8 mouse cellular contexts compared by ENCODE assay signal in the genomic region with DNA sequence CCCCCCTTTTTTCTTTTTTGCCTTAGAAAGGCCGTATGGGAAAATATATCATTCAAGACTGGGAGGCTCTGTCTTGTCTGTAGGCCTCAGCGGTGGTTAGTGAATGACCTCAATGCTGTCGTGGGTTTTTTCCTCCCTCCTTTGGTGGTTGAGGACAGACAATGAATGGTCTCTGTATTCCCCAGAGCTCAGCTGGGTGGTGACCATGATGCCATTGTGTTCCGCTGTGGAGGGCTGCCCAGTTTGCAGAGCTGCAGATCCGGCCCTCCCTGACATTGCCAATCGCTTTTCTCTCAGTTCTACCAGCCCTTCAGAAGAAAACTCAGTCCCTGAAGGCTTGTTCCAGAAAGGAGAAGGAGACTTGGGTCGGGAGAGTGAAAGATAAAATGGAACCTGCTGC. TPM values are rescaled to one million over a fixed set of nuclear protein-coding genes. Genes with fewer than 3 reads are reported as not detected.
A peak's percentile ranks its signal among the peaks of the same experiment; 100 is the strongest.
DNase-seq lines count a peak whose midpoint lies in the region; ATAC-seq and TF ChIP-seq lines count a peak whose summit lies in the region.
"Had no signal": no experiment of that assay in that cellular context is flagged by ENCODE, and none has a peak within 500 bp of the region (broad histone marks: within the 10 kb centered on the region; RNA-seq: fewer than 3 reads in every experiment).

No protein-coding gene starts in this region.

- no peaks in the 10 kb centered on the region for H3K9me3 ChIP-seq in forebrain, postnatal 0 days (ENCODE audit: low read length)
- H3K9me3 ChIP-seq in heart, embryonic 12.5 days (replicated peaks) = no peaks in the 10 kb centered on the region

- TF ChIP-seq CTCF in forebrain, postnatal 0 days (IDR thresholded peaks at IDR 0.05; ENCODE audit: low read depth) = no peak
- TF ChIP-seq CTCF in left cerebral cortex, adult 2 months (IDR thresholded peaks at IDR 0.05) = no peak

- peak; percentile 36 to 42 for DNase-seq in cerebellum, postnatal 14 days
- DNase-seq in forebrain, postnatal 0 days = peak; percentile 52
- DNase-seq in left cerebral cortex, adult 2 months (ENCODE audit: extremely low spot score in 1 of 2, low spot score in 2 of 2) = peak in 1 of 2 experiments; percentile 23
- DNase-seq in right cerebral cortex, adult 18-20 months = peak; percentile 54
- DNase-seq in spleen, postnatal 4 days (ENCODE audit: low spot score in 2 of 2) = no peak
- no peak for DNase-seq in spleen, adult 12 weeks (ENCODE audit: low spot score)

- H3K9ac ChIP-seq in forebrain, postnatal 0 days = no peak overlapping the region
- no peak overlapping the region for H3K9ac ChIP-seq in heart, embryonic 12.5 days

- H3K36me3 ChIP-seq in forebrain, postnatal 0 days (ENCODE audit: insufficient read depth) = no peaks in the 10 kb centered on the region
- no peaks in the 10 kb centered on the region for H3K36me3 ChIP-seq in heart, embryonic 12.5 days

- H3K27ac ChIP-seq in forebrain, postnatal 0 days (ENCODE audit: low read depth, low read length) = peak overlapping the region; percentile 45
- peak overlapping the region; percentile 73 for H3K27ac ChIP-seq in left cerebral cortex, adult 2 months
- H3K27ac ChIP-seq in heart, embryonic 12.5 days (ENCODE audit: poor library complexity, severe bottlenecking) = no peak overlapping the region

- no peak overlapping the region for H3K4me3 ChIP-seq in forebrain, postnatal 0 days (ENCODE audit: low read depth, low read length)
- H3K4me3 ChIP-seq in left cerebral cortex, adult 2 months = no peak overlapping the region
- no peak overlapping the region for H3K4me3 ChIP-seq in heart, embryonic 12.5 days
- H3K4me3 ChIP-seq: myocyte had no signal

- intact Hi-C loops in left cerebral cortex, adult 2 months (cut with DNase I) = loop anchor here (1.0 kb wide), 1 partner anchor 178 kb away; no protein-coding TSS in a partner anchor

- ATAC-seq in forebrain, postnatal 0 days = peak; percentile 30
- no peak for ATAC-seq in heart, embryonic 12.5 days (ENCODE audit: insufficient number of reproducible peaks, low FRiP score)

- H3K4me1 ChIP-seq in forebrain, postnatal 0 days (ENCODE audit: insufficient read depth) = no peaks in the 10 kb centered on the region
- no peaks in the 10 kb centered on the region for H3K4me1 ChIP-seq in heart, embryonic 12.5 days (replicated peaks)

- WGBS in forebrain, postnatal 0 days = 35% methylated on average over 7 of the region's 7 CpGs
- WGBS in heart, embryonic 12.5 days = 63% methylated on average over 7 of the region's 7 CpGs

- H3K27me3 ChIP-seq in forebrain, postnatal 0 days (ENCODE audit: insufficient read depth, low read length) = no peaks in the 10 kb centered on the region
- no peaks in the 10 kb centered on the region for H3K27me3 ChIP-seq in heart, embryonic 12.5 days (replicated peaks)

- H3K4me2 ChIP-seq in forebrain, postnatal 0 days (ENCODE audit: low read depth) = no peak overlapping the region; the same call in 1 of the 2 replicates
- no peak overlapping the region for H3K4me2 ChIP-seq in heart, embryonic 12.5 days

RNA-seq across cellular contexts. Expression of gene Gemin8, which starts 3.5 kb away (rescaled TPM):
- 6.8 and 7.4 TPM in 2 replicates for total RNA-seq in forebrain, postnatal 0 days (2014; rRNA removed)
- 8.0 and 8.5 TPM in 2 replicates for polyA plus RNA-seq in forebrain, postnatal 0 days (2015; fragmentation: Nextera tagmentation; extraction: Ambion mirVana)
- 10 to 100 TPM; 12.8 to 14.1 TPM for total RNA-seq in left cerebral cortex, adult 2 months (2021)
- polyA plus RNA-seq in heart, embryonic 12.5 days (2016; fragmentation: Nextera tagmentation; extraction: Ambion mirVana) = 5.5 and 8.3 TPM in 2 replicates

Comparison
In these comparisons a context has a peak if more than half of its experiments do, and no peak if none do; other contexts are left out.
1. DNase-seq: peak in cerebellum, postnatal 14 days (2 of 2), forebrain, postnatal 0 days (single experiment) and right cerebral cortex, adult 18-20 months (single experiment); none in spleen, postnatal 4 days (0 of 2) and spleen, adult 12 weeks (single experiment).